Mouse (Mus musculus) splenic B cell, adult 2 months (primary cell): ENCODE measurements around the gene Nrd1.

ENCODE experiments used
- DNase-seq: peaks from one replicate; pipeline ENCODE4 v3.0.0-alpha.2; 2011; ENCODE audit warnings: low read depth, low spot score
- H3K27me3 ChIP-seq: 2 replicates; pipeline ENCODE4 v1.6.1; 2012; ENCODE audit warnings: mild to moderate bottlenecking, low read length, moderate library complexity, mixed read lengths; ENCODE audit not compliant: control insufficient read depth, poor library complexity, insufficient read depth, severe bottlenecking
- H3K36me3 ChIP-seq: 2 replicates; pipeline ENCODE4 v1.6.1; 2012; ENCODE audit warnings: mild to moderate bottlenecking, low read length, moderate library complexity, mixed read lengths; ENCODE audit not compliant: control insufficient read depth, poor library complexity, insufficient read depth, severe bottlenecking

Nrd1 gene

GRCm38 (mm10) chr4:108992978-108993377, 7.5 kb upstream of the Nrd1 start:
- DNase-seq: no peak
- Histone ChIP-seq H3K27me3 (no peaks in the 10 kb centered on the region), H3K36me3 (no peaks in the 10 kb centered on the region)

- DNase-seq: no peak
- H3K27me3 ChIP-seq: no peaks in the 10 kb centered on the region
- no peaks in the 10 kb centered on the region for H3K36me3 ChIP-seq
Measured at GRCm38 (mm10) chr4:109000961-109001360, 506 bp downstream of the Nrd1 start.

GRCm38 (mm10) chr4:109008046-109008445, 7.6 kb downstream of the Nrd1 start:
- H3K36me3 ChIP-seq: no peaks in the 10 kb centered on the region; the same call in 1 of the 2 replicates
- DNase-seq: no peak
- no peaks in the 10 kb centered on the region for H3K27me3 ChIP-seq

DNA sequence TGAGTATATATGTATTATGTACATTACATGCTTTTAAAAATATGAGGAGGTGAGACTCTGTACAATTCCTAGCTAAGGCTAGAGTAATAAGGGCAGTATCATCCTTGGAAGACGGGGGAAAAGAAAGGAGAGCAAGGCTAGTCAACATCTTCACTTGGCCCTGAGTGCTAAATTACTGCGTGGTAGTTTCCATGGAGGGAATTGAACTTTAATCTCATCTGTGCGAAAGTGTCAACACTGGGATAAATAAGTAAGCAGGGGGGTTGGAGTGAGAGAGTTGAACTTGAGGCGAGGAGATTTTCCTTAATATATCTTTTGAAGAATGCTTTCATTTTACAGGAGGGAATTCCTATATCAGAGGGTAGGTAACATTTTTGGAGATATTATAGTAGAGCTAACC, 13.6 kb downstream of the Nrd1 start:
- DNase-seq: no peak
- peaks cover 3% of the 10 kb centered on the region; the same call in 1 of the 2 replicates for H3K36me3 ChIP-seq

GRCm38 (mm10) chr4:109017441-109017840, 17.0 kb downstream of the Nrd1 start:
- Histone ChIP-seq H3K36me3 (peaks cover 5% of the 10 kb centered on the region; the same call in 1 of the 2 replicates), H3K27me3 (no peaks in the 10 kb centered on the region)
- no peak for DNase-seq

More for the DNA sequence above, 13.6 kb downstream of the Nrd1 start:
- H3K27me3 ChIP-seq: no peaks in the 10 kb centered on the region

GRCm38 (mm10) chr4:109019301-109019700, 18.8 kb downstream of the Nrd1 start:
- H3K27me3 ChIP-seq: no peaks in the 10 kb centered on the region
- no peak for DNase-seq
- peaks cover 5% of the 10 kb centered on the region; the same call in 1 of the 2 replicates for H3K36me3 ChIP-seq

- DNase-seq: no peak
Measured at GRCm38 (mm10) chr4:109021976-109022375, 21.5 kb downstream of the Nrd1 start.

GRCm38 (mm10) chr4:109025061-109025460, 24.6 kb downstream of the Nrd1 start:
- Histone ChIP-seq H3K27me3 (no peaks in the 10 kb centered on the region), H3K36me3 (peaks cover 7% of the 10 kb centered on the region; the same call in 1 of the 2 replicates)
- DNase-seq: no peak

More at GRCm38 (mm10) chr4:109021976-109022375, 21.5 kb downstream of the Nrd1 start:
- Histone ChIP-seq H3K27me3 (no peaks in the 10 kb centered on the region), H3K36me3 (peaks cover 5% of the 10 kb centered on the region)

- DNase-seq: no peak
- H3K36me3 ChIP-seq: peaks cover 9% of the 10 kb centered on the region
- H3K27me3 ChIP-seq: no peaks in the 10 kb centered on the region
Measured at GRCm38 (mm10) chr4:109026543-109026942, 26.1 kb downstream of the Nrd1 start.

- H3K27me3 ChIP-seq: no peaks in the 10 kb centered on the region
- peaks cover 13% of the 10 kb centered on the region for H3K36me3 ChIP-seq
- DNase-seq: no peak
Measured at GRCm38 (mm10) chr4:109029857-109030256, 29.4 kb downstream of the Nrd1 start.

- H3K27me3 ChIP-seq: no peaks in the 10 kb centered on the region
- DNase-seq: no peak
- peaks cover 13% of the 10 kb centered on the region for H3K36me3 ChIP-seq
Measured at GRCm38 (mm10) chr4:109030266-109030665, 29.8 kb downstream of the Nrd1 start.

GRCm38 (mm10) chr4:109036327-109036726, 35.9 kb downstream of the Nrd1 start:
- peaks cover 15% of the 10 kb centered on the region for H3K36me3 ChIP-seq
- no peaks in the 10 kb centered on the region for H3K27me3 ChIP-seq
- DNase-seq: peak; percentile 75

DNA sequence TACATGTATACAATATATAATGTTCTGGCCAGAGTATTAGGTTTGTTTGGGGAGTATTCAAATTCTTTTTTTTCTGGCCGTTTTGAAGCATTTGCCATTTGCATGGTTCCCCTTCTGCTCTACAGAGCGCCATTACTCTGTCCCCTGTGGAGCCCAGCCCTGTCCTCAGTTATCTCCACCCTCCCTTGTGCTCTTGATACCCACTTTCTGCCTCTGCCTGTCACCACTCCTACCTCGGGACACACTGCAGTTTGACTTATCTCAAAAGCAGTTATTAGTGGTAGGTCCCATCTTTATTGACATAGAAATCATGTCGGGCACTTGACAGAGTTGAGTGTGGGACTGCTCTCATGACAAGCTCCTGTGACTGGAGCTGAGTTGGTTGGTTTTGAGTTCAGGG, 42.3 kb downstream of the Nrd1 start:
- Histone ChIP-seq H3K36me3 (peaks cover 22% of the 10 kb centered on the region; the same call in 1 of the 2 replicates), H3K27me3 (no peaks in the 10 kb centered on the region)
- DNase-seq: no peak

GRCm38 (mm10) chr4:109043294-109043693, 42.8 kb downstream of the Nrd1 start:
- H3K36me3 ChIP-seq: peaks cover 22% of the 10 kb centered on the region; the same call in 1 of the 2 replicates
- H3K27me3 ChIP-seq: no peaks in the 10 kb centered on the region
- DNase-seq: no peak

DNA sequence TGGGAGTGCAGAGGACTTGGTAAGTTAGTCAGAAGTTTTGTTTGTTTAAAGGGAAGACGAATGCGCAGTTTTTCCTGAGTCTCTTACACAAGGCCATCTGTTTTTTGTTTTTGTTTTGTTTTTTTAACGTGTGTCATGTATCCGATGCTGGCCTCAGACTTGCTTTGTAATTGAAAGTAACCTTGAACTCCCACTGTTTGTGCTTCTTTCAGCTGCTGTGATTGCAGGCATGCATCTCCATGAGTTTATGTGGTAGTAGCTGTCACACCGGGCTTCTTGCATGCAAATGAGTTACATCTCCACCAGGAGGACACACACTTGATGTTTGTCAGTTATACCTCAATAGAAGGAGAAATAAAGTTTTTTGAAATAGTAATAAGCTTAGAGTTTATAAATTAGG, 43.3 kb downstream of the Nrd1 start:
- Histone ChIP-seq H3K36me3 (peaks cover 19% of the 10 kb centered on the region; the same call in 1 of the 2 replicates), H3K27me3 (no peaks in the 10 kb centered on the region)
- DNase-seq: no peak

DNA sequence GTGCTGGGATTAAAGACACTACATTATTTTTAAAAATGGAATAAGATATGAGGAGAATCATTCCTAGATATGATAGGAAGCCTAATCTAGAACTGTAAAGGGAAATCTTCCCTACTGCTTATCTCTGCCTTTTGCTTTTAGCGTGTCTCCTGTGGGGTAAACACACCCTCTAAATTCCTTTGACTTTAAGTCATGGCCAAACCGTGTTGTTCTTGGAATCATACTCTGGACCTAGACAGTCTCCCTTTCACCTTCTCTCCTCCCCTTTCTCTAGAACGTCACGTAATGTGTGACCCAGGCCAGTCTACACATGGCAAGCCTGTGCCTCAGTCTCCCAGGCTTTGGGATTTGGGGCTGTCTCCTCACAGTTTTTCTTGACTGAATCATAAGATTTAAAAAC, 47.8 kb downstream of the Nrd1 start:
- DNase-seq: no peak
- Histone ChIP-seq H3K27me3 (no peaks in the 10 kb centered on the region), H3K36me3 (peaks cover 23% of the 10 kb centered on the region)
